Mouse (Mus musculus): ENCODE measurements around the gene Rnf41. TPM values are rescaled to one million over a fixed set of nuclear protein-coding genes. Genes with fewer than 3 reads are reported as not detected.

Gene Rnf41
- polyA plus RNA-seq, 1 experiment from 2014 or later: 27.0 TPM

DNA sequence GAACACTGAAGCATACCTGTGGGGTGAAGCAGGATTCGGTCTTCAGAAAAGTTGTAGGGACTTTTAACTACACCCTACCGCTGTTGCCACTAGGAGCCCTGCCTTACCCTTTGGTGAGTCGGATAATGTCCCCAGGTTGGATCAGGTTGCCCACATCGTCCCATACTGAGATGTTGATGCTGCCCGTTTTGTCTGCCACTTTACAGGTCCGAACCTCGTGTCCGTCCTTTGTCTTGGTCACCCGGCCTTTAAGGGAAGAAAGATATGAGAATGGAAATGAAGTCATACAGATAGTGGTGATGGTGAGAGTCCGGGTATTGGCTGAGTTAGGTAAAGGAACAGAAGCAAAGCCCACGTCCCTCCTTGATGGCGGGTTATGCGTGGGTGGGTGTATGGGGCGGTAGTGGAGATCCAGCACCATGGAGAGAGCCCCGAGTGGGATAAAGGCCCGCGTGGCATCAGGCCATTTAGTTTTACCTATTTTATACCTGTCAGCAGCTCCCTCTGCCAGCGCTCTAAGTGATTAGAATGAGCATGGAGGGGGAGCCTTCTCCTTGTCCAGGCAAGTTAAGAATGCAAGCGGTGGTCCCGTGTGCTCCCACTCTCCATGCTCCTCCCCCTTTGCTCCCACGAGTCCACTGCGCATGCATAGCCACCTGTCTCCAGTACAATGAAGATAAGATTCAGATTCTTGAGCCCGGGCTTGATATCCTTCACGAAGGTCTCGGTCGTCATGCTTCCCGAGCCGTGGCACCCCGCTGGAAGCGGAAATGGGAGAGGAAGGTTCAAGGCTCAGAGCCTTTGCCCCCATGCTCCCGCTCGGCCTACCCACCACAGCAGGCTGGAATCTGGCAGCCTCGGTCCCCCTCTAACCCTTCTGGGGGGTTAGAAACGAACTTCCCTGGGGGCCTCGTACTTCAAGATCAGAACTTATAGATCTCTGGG lies 2.6 kb upstream of the Rnf41 start:
- H3K27ac ChIP-seq (replicated peaks): peak overlapping the region; percentile 70
- 15% methylated on average over 35 of the region's 35 CpGs for WGBS
- H3K4me2 ChIP-seq: peak overlapping the region; percentile 97
- no peak for ATAC-seq (ENCODE audit: extremely low read depth, insufficient number of reproducible peaks, low FRiP score, low TSS enrichment)
- no peaks in the 10 kb centered on the region for H3K9me3 ChIP-seq
- H3K9ac ChIP-seq: peak overlapping the region; percentile 90
- H3K36me3 ChIP-seq: peaks cover 39% of the 10 kb centered on the region
- no peaks in the 10 kb centered on the region for H3K27me3 ChIP-seq (replicated peaks)
- peak overlapping the region; percentile 93 for H3K4me3 ChIP-seq
- H3K4me1 ChIP-seq: peaks cover 38% of the 10 kb centered on the region

DNA sequence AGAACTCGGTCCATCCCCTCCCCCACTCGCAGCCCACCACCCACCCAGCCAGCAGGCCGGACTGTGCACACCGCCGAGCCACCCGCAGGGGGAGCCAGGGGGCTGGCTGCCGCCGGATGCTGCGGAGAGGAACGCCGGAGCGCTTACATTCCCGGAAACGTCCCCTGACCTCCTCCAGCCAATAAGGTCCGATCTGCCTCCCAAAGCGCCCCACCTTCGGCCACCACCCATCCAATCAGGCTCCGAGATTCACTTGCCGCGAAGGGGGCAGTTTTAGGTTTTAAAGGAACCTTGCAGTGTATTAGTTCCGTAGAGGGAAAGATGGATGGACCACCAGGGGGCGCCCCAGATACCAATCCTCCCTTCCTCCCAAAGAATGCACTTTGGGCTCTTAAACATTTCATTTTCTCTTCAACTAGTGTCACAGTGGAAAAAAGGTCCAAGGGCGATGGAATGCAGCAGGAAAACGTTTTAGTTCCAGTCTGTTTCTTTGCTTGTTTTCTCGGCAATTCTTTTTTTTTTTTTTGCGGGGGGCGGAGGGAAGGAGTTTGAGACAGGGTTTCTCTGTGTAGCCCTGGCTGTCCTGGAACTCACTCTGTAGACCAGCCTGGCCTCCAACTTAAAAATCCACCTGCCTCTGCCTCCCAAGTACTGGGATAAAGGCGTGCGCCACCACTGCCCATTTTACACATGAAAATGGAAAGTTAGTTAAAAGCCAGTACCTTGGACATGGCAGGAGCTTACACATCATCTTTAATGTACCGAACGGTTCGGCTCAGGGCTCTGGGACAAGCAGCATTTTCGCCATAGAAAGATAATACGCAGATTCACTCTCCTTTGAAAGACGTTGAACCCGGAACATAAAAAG lies 1.5 kb upstream of the Rnf41 start:
- peak overlapping the region; percentile 97 for H3K4me2 ChIP-seq
- H3K9ac ChIP-seq: peak overlapping the region; percentile 96
- peak; percentile 86 for ATAC-seq (ENCODE audit: extremely low read depth, insufficient number of reproducible peaks, low FRiP score, low TSS enrichment)
- peak overlapping the region; percentile 93 for H3K27ac ChIP-seq (replicated peaks)
- H3K9me3 ChIP-seq: no peaks in the 10 kb centered on the region
- no peaks in the 10 kb centered on the region for H3K27me3 ChIP-seq (replicated peaks)
- H3K4me3 ChIP-seq: peak overlapping the region; percentile 93
- peaks cover 49% of the 10 kb centered on the region for H3K36me3 ChIP-seq
- H3K4me1 ChIP-seq: peaks cover 48% of the 10 kb centered on the region
- WGBS: 4% methylated on average over 36 of the region's 36 CpGs

GRCm38 (mm10) chr10:128410560-128410845 lies 954 bp upstream of the Rnf41 start:
- Histone ChIP-seq H3K9ac (peak overlapping the region; percentile 96), H3K4me2 (peak overlapping the region; percentile 97), H3K4me3 (peak overlapping the region; percentile 93), H3K9me3 (no peaks in the 10 kb centered on the region), H3K36me3 (peaks cover 52% of the 10 kb centered on the region), H3K27me3 (replicated peaks) (no peaks in the 10 kb centered on the region), H3K4me1 (peaks cover 51% of the 10 kb centered on the region), H3K27ac (replicated peaks) (peak overlapping the region; percentile 93)
- ATAC-seq (ENCODE audit: extremely low read depth, insufficient number of reproducible peaks, low FRiP score, low TSS enrichment): no peak
- 18% methylated on average over 4 of the region's 4 CpGs for WGBS

DNA sequence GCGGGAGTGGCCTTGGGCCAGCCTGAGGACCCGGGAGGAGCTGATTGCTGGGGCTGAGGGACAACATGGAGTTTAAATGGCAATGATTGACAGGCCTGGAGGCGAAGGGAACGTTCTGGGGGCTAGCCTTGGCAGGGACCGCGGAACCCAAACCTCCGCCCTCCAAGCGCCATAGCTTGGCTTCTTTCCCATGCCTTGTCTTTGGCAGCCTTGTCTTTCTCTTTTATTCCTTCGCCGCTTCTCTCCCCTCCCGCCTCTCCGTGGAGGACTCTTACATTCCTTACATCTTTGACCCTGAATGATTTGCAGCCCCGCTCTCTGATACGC lies 561 bp downstream of the Rnf41 start:
- Histone ChIP-seq H3K27ac (replicated peaks) (peak overlapping the region; percentile 93), H3K4me3 (peak overlapping the region; percentile 93), H3K36me3 (peaks cover 52% of the 10 kb centered on the region), H3K4me2 (peak overlapping the region; percentile 97), H3K9ac (peak overlapping the region; percentile 96), H3K4me1 (peaks cover 51% of the 10 kb centered on the region), H3K27me3 (replicated peaks) (no peaks in the 10 kb centered on the region), H3K9me3 (no peaks in the 10 kb centered on the region)
- 2% methylated on average over 14 of the region's 14 CpGs for WGBS
- ATAC-seq (ENCODE audit: extremely low read depth, insufficient number of reproducible peaks, low FRiP score, low TSS enrichment): no peak

- H3K9ac ChIP-seq: peak overlapping the region; percentile 96
- peaks cover 51% of the 10 kb centered on the region for H3K4me1 ChIP-seq
- H3K27ac ChIP-seq (replicated peaks): peak overlapping the region; percentile 93
- 40% methylated on average over 1 of the region's 1 CpGs for WGBS
- peak overlapping the region; percentile 97 for H3K4me2 ChIP-seq
- H3K36me3 ChIP-seq: peaks cover 52% of the 10 kb centered on the region
- H3K4me3 ChIP-seq: peak overlapping the region; percentile 93
- ATAC-seq (ENCODE audit: extremely low read depth, insufficient number of reproducible peaks, low FRiP score, low TSS enrichment): no peak
- no peaks in the 10 kb centered on the region for H3K9me3 ChIP-seq
- no peaks in the 10 kb centered on the region for H3K27me3 ChIP-seq (replicated peaks)
Observed at GRCm38 (mm10) chr10:128412558-128412957, 1.1 kb downstream of the Rnf41 start.

- Histone ChIP-seq H3K4me2 (peak overlapping the region; percentile 97), H3K27me3 (replicated peaks) (no peaks in the 10 kb centered on the region), H3K9me3 (no peaks in the 10 kb centered on the region), H3K4me3 (peak overlapping the region; percentile 93; the same call in 1 of the 2 replicates), H3K36me3 (peaks cover 52% of the 10 kb centered on the region), H3K4me1 (peaks cover 51% of the 10 kb centered on the region), H3K9ac (peak overlapping the region; percentile 96), H3K27ac (replicated peaks) (0 out of 2 replicates have a peak overlapping the region, but pooled peaks have one; percentile 93)
- 73% methylated on average over 1 of the region's 1 CpGs for WGBS
- ATAC-seq (ENCODE audit: extremely low read depth, insufficient number of reproducible peaks, low FRiP score, low TSS enrichment): no peak
Observed at GRCm38 (mm10) chr10:128413076-128413475, 1.6 kb downstream of the Rnf41 start.

DNA sequence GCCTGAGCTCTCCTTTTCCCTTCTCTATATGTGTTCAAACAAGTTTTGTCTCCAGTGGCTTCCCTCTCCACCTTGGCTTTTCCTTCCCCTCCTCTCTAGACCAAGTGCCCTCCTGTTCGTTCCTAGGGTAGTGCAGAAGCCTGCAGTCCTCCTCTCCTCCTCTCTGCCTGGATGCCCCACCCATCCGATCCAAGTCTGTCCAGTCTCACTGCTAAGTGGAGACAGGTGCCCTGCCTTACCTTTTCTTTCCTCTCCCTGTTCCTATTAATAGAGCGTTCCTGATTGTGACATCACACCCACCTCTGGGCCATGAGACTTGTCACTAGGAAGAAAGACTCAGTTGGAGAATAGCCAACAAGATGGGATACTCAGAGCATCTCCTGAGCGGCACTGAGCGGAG lies 3.4 kb downstream of the Rnf41 start:
- H3K4me3 ChIP-seq: no peak overlapping the region
- 70% methylated on average over 5 of the region's 5 CpGs for WGBS
- no peak overlapping the region for H3K4me2 ChIP-seq
- no peaks in the 10 kb centered on the region for H3K9me3 ChIP-seq
- no peak overlapping the region for H3K27ac ChIP-seq (replicated peaks)
- no peaks in the 10 kb centered on the region for H3K27me3 ChIP-seq (replicated peaks)
- H3K9ac ChIP-seq: peak overlapping the region; percentile 37; the same call in 1 of the 2 replicates
- no peak for ATAC-seq (ENCODE audit: extremely low read depth, insufficient number of reproducible peaks, low FRiP score, low TSS enrichment)
- peaks cover 66% of the 10 kb centered on the region for H3K36me3 ChIP-seq
- H3K4me1 ChIP-seq: peaks cover 41% of the 10 kb centered on the region

- no peak overlapping the region for H3K4me2 ChIP-seq
- peaks cover 12% of the 10 kb centered on the region for H3K4me1 ChIP-seq
- H3K9ac ChIP-seq: no peak overlapping the region
- H3K36me3 ChIP-seq: peaks cover 71% of the 10 kb centered on the region
- no peaks in the 10 kb centered on the region for H3K27me3 ChIP-seq (replicated peaks)
- H3K4me3 ChIP-seq: no peak overlapping the region
- WGBS: 56% methylated on average over 5 of the region's 5 CpGs
- no peak for ATAC-seq (ENCODE audit: extremely low read depth, insufficient number of reproducible peaks, low FRiP score, low TSS enrichment)
- H3K9me3 ChIP-seq: no peaks in the 10 kb centered on the region
- H3K27ac ChIP-seq (replicated peaks): no peak overlapping the region
Observed at GRCm38 (mm10) chr10:128422426-128422825, 11.0 kb downstream of the Rnf41 start.

- Histone ChIP-seq H3K9ac (peak overlapping the region; percentile 40), H3K27me3 (replicated peaks) (no peaks in the 10 kb centered on the region), H3K36me3 (peaks cover 67% of the 10 kb centered on the region), H3K4me3 (no peak overlapping the region), H3K9me3 (no peaks in the 10 kb centered on the region), H3K27ac (replicated peaks) (peak overlapping the region; percentile 54), H3K4me1 (peaks cover 12% of the 10 kb centered on the region), H3K4me2 (peak overlapping the region; percentile 4; the same call in 1 of the 2 replicates)
- 37% methylated on average over 7 of the region's 7 CpGs for WGBS
- no peak for ATAC-seq (ENCODE audit: extremely low read depth, insufficient number of reproducible peaks, low FRiP score, low TSS enrichment)
Observed at GRCm38 (mm10) chr10:128424604-128425003, 13.1 kb downstream of the Rnf41 start.

- Histone ChIP-seq H3K4me2 (no peak overlapping the region), H3K9me3 (no peaks in the 10 kb centered on the region), H3K27ac (replicated peaks) (peak overlapping the region; percentile 54), H3K36me3 (peaks cover 67% of the 10 kb centered on the region), H3K27me3 (replicated peaks) (no peaks in the 10 kb centered on the region), H3K4me1 (peaks cover 12% of the 10 kb centered on the region), H3K9ac (no peak overlapping the region; the same call in 1 of the 2 replicates), H3K4me3 (no peak overlapping the region)
- ATAC-seq (ENCODE audit: extremely low read depth, insufficient number of reproducible peaks, low FRiP score, low TSS enrichment): no peak
- WGBS: 77% methylated on average over 3 of the region's 3 CpGs
Observed at GRCm38 (mm10) chr10:128425260-128425659, 13.8 kb downstream of the Rnf41 start.

- H3K27me3 ChIP-seq (replicated peaks): no peaks in the 10 kb centered on the region
- no peak overlapping the region for H3K4me2 ChIP-seq
- H3K36me3 ChIP-seq: peaks cover 64% of the 10 kb centered on the region
- no peaks in the 10 kb centered on the region for H3K9me3 ChIP-seq
- H3K9ac ChIP-seq: no peak overlapping the region
- H3K4me3 ChIP-seq: no peak overlapping the region
- no peak overlapping the region for H3K27ac ChIP-seq (replicated peaks)
- peaks cover 12% of the 10 kb centered on the region for H3K4me1 ChIP-seq
- ATAC-seq (ENCODE audit: extremely low read depth, insufficient number of reproducible peaks, low FRiP score, low TSS enrichment): no peak
- WGBS: 86% methylated on average over 5 of the region's 5 CpGs
Observed at GRCm38 (mm10) chr10:128429052-128429451, 17.6 kb downstream of the Rnf41 start.

Measured in heart, embryonic 13.5 days (tissue).